Mouse (Mus musculus) heart, embryonic 14.5 days (tissue): ENCODE measurements around the gene Agap1. TPM values are rescaled to one million over a fixed set of nuclear protein-coding genes. Genes with fewer than 3 reads are reported as not detected.

ENCODE experiments used
- ATAC-seq: fragments of 200-750 bp; cut with Nextera tagmentation; 2 replicates; pipeline ENCODE4 v1.8.0; 2017; ENCODE audit warnings: low read depth, moderate TSS enrichment; ENCODE audit not compliant: insufficient number of reproducible peaks, insufficient read depth, low FRiP score
- H3K27ac ChIP-seq, 2 experiments: fragments of 200-500 bp in 1 of 2; fragments of 300-500 bp in 1 of 2; sonication (generic) in 1 of 2; replicated peaks in 1 of 2; 2 replicates each; pipeline ENCODE4 v1.5.1; 2012 to 2014; ENCODE audit warnings: low read depth in 2 of 2, low read length in 2 of 2, control low read depth in 1 of 2, mild to moderate bottlenecking in 1 of 2, mixed read lengths in 1 of 2; ENCODE audit not compliant: control insufficient read depth in 1 of 2, insufficient read depth in 1 of 2
- H3K27me3 ChIP-seq: fragments of 300-500 bp; sonication (generic); 2 replicates; pipeline ENCODE4 v1.6.1; 2014; ENCODE audit warnings: mild to moderate bottlenecking, low read length, control low read depth; ENCODE audit not compliant: control insufficient read depth, insufficient read depth
- H3K36me3 ChIP-seq: fragments of 300-500 bp; sonication (generic); 2 replicates; pipeline ENCODE4 v1.6.1; 2014; ENCODE audit warnings: mild to moderate bottlenecking, control low read depth, low read length, mixed read lengths; ENCODE audit not compliant: control insufficient read depth, insufficient read depth
- H3K4me1 ChIP-seq, 2 experiments: fragments of 200-500 bp in 1 of 2; fragments of 300-500 bp in 1 of 2; sonication (generic) in 1 of 2; 2 replicates each; pipeline ENCODE4 v1.6.1; 2012 to 2014; ENCODE audit warnings: low read length in 2 of 2, control low read depth in 1 of 2, mixed read lengths in 1 of 2; ENCODE audit not compliant: control insufficient read depth in 2 of 2, insufficient read depth in 2 of 2
- H3K4me2 ChIP-seq: fragments of 300-500 bp; sonication (generic); 2 replicates; pipeline ENCODE4 v1.6.1; 2014; ENCODE audit warnings: mild to moderate bottlenecking, low read length
- H3K4me3 ChIP-seq, 2 experiments: fragments of 200-500 bp in 1 of 2; fragments of 300-500 bp in 1 of 2; sonication (generic) in 1 of 2; 2 replicates each; pipeline ENCODE4 v1.5.1; 2012 to 2014; ENCODE audit warnings: low read length in 2 of 2, mild to moderate bottlenecking in 2 of 2, control low read depth in 1 of 2, low read depth in 1 of 2, moderate library complexity in 1 of 2; ENCODE audit not compliant: control insufficient read depth in 1 of 2, insufficient read depth in 1 of 2
- H3K9ac ChIP-seq: fragments of 300-500 bp; sonication (generic); 2 replicates; pipeline ENCODE4 v1.6.1; 2014; ENCODE audit warnings: mild to moderate bottlenecking, low read length
- H3K9me3 ChIP-seq: fragments of 300-500 bp; sonication (generic); 2 replicates; pipeline ENCODE4 v1.6.1; 2016; ENCODE audit warnings: low read length, control low read depth; ENCODE audit not compliant: control insufficient read depth
- WGBS: fragments of 180-500 bp; shearing (Covaris S2); extraction: QIAGEN DNeasy Blood & Tissue Kit; methylation state at CpG from one replicate; pipeline ENCODE4 v1.1.7; 2014; 5-methylcytosine and 5-hydroxymethylcytosine counted together
- polyA plus RNA-seq: library from polyadenylated mRNA; unstranded; fragments of >200 nt; fragmentation: Nextera tagmentation; extraction: Ambion mirVana; gene quantifications from 2 replicates; pipeline ENCODE4 v1.2.1, GENCODE M21; 2014

Agap1 gene
- polyA plus RNA-seq, 1 experiment from 2014 or later, result 17.0 TPM

DNA sequence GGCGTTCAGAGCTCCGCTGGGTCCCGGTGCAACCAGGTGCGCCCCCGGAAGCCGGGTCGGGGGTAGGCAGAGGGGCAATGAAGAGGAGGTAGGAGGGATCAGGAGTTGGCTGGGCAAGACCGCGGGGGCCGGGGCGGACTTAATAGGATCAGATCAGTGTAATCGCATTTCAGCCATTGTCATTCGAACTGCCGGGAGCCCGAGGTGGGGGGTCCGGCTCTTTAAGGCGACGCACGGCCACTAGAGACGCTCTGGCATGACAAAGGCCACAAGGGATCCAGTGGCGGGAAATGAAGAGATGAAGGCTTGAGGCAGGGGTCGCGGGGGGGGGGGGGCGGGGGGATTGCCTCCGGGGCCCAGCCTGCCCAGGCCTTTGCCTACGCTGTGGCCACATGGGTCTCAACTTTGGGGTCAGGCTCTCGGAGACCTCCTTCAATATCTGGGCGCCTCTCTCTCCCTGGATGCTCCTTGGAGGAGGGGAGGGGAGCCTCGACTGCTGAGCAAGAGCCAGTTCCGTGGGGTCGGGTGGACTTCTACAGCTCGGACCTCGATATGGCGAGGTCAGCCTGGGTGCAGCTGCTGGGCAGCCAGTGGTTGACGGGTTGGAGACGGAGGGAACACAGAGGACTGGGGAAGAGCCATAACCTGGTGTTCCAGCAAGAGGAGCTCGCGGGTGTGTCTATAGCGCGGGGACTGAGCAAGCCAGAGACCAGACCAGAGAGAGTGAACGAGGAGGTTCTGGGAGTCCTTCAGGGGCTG lies 468.5 kb downstream of the Agap1 start:
- no peak for ATAC-seq
- no peak overlapping the region for H3K9ac ChIP-seq
- peaks cover 7 to 15% of the 10 kb centered on the region in 2 experiments; a peak in 3 of 4 replicates for H3K4me1 ChIP-seq
- 1% methylated on average over 40 of the region's 41 CpGs for WGBS
- no peak overlapping the region for H3K27ac ChIP-seq
- H3K27me3 ChIP-seq, result peaks cover 100% of the 10 kb centered on the region
- H3K36me3 ChIP-seq, result no peaks in the 10 kb centered on the region
- peaks cover 5% of the 10 kb centered on the region; the same call in 1 of the 2 replicates for H3K9me3 ChIP-seq
- peak overlapping the region; percentile 57 for H3K4me2 ChIP-seq
- peak overlapping the region; percentile 17 to 18; a peak in 3 of 4 replicates for H3K4me3 ChIP-seq

- H3K4me2 ChIP-seq, result peak overlapping the region; percentile 57; the same call in 1 of the 2 replicates
- 5% methylated on average over 14 of the region's 14 CpGs for WGBS
- H3K4me3 ChIP-seq, result no peak overlapping the region
- no peak for ATAC-seq
- no peaks in the 10 kb centered on the region for H3K36me3 ChIP-seq
- peaks cover 100% of the 10 kb centered on the region for H3K27me3 ChIP-seq
- H3K9ac ChIP-seq, result no peak overlapping the region
- no peak overlapping the region for H3K27ac ChIP-seq
- H3K4me1 ChIP-seq, result peaks cover 7 to 15% of the 10 kb centered on the region in 2 experiments; a peak in 3 of 4 replicates
- peaks cover 3% of the 10 kb centered on the region; the same call in 1 of the 2 replicates for H3K9me3 ChIP-seq
Measured at GRCm38 (mm10) chr1:89923642-89924020, 469.0 kb downstream of the Agap1 start.

GRCm38 (mm10) chr1:89925501-89926190 lies 471.0 kb downstream of the Agap1 start:
- Histone ChIP-seq H3K27me3 (peaks cover 100% of the 10 kb centered on the region), H3K4me2 (no peak overlapping the region), H3K4me3 (no peak overlapping the region), H3K36me3 (no peaks in the 10 kb centered on the region), H3K4me1 (peaks cover 8 to 31% of the 10 kb centered on the region in 2 experiments; a peak in 3 of 4 replicates), H3K9ac (no peak overlapping the region), H3K27ac (no peak overlapping the region), H3K9me3 (no peaks in the 10 kb centered on the region)
- no peak for ATAC-seq
- 29% methylated on average over 12 of the region's 12 CpGs for WGBS

DNA sequence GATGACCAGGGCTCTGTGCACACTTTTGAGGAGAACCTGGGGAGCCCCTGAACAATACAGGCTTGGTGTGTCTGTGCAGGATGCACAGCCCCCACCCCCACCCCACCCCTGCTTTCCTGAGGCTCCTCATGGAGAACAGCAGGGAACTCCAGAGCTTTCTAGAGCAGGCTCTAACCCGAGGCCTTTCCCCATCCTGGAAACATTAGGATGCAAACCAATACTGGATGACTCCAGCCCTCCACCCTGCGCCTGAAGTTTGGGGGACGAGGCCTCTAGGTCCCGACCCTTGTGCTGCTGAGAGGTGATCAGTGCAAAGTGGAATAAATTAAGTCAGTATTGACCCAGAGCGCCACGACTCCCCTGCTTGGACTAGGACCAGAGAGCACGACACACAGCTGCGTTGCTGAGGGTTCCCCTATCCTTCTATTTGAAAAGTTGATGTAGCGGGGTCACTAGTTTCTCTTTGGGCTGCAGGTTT lies 472.0 kb downstream of the Agap1 start:
- WGBS, result 15% methylated on average over 9 of the region's 9 CpGs
- Histone ChIP-seq H3K27me3 (peaks cover 100% of the 10 kb centered on the region), H3K9me3 (no peaks in the 10 kb centered on the region), H3K4me2 (peak overlapping the region; percentile 63), H3K27ac (no peak overlapping the region), H3K4me1 (peaks cover 11 to 40% of the 10 kb centered on the region in 2 experiments; a peak in 3 of 4 replicates), H3K9ac (no peak overlapping the region), H3K36me3 (no peaks in the 10 kb centered on the region), H3K4me3 (peak overlapping the region; percentile 26 to 35)
- no peak for ATAC-seq

DNA sequence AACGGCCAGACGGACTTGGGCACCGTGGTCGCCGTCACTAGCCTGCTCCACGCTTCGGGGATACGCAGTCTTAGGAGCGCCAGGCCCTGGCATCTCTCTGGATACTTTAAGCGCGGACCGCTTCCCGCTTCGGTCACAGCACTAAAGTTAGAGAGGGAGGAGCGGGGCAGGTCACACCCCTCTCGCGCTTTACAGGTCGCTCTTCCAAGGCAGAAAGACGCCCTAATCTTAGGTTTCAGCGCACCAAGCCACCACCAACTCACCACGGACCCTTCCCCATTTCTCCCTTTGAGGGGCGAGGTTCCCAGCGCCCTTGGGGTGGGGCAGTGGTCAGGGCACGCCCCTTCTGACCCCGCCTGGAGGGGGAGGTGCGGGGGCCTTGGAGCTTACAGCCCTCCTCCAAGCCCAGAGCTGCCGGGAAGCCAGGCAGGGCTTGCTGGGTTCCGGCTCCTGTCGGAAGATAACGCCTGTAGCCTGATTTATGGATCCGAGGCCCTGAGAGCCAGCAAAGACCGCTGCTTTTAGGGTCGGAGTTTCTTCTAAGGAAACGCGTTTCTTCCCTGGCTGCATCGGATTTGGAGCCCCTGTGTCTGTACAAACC lies 472.6 kb downstream of the Agap1 start:
- Histone ChIP-seq H3K9me3 (no peaks in the 10 kb centered on the region), H3K9ac (no peak overlapping the region), H3K27me3 (peaks cover 100% of the 10 kb centered on the region), H3K4me2 (peak overlapping the region; percentile 63), H3K4me3 (peak overlapping the region; percentile 26 to 35), H3K4me1 (peaks cover 11 to 40% of the 10 kb centered on the region in 2 experiments; a peak in 3 of 4 replicates), H3K36me3 (no peaks in the 10 kb centered on the region), H3K27ac (no peak overlapping the region)
- ATAC-seq, result no peak
- under 1% methylated on average over 36 of the region's 36 CpGs for WGBS

DNA sequence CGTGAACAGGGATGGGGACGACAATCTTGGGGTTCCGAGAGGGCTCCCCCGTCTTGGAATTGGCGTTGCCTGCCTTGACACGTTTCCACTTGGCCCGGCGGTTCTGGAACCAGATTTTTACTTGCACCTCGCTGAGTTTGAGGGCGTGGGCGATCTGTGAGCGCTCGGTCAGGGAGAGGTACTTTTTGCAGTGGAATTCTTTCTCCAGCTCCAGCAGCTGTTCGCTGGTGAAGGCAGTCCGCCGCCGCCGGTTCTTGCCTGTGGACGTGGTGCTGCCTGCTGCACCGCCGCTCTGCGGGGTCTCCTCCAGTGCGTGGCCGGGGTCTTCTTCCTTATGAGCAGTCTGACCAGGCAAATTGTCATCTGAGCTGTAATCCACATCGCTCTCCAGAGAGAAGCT lies 474.1 kb downstream of the Agap1 start:
- Histone ChIP-seq H3K9me3 (no peaks in the 10 kb centered on the region), H3K36me3 (no peaks in the 10 kb centered on the region)

GRCm38 (mm10) chr1:89929181-89929580 lies 474.6 kb downstream of the Agap1 start:
- no peak for ATAC-seq
- H3K4me3 ChIP-seq, result peak overlapping the region in 1 of 2 experiments; percentile 22; a peak in 3 of 4 replicates
- WGBS, result 1% methylated on average over 6 of the region's 6 CpGs

More for the DNA sequence above, 474.1 kb downstream of the Agap1 start:
- Histone ChIP-seq H3K27ac (no peak overlapping the region), H3K27me3 (peaks cover 100% of the 10 kb centered on the region), H3K9ac (no peak overlapping the region), H3K4me2 (peak overlapping the region; percentile 37), H3K4me1 (peaks cover 6 to 30% of the 10 kb centered on the region in 2 experiments; a peak in 3 of 4 replicates), H3K4me3 (peak overlapping the region in 1 of 2 experiments; percentile 22; a peak in 3 of 4 replicates)
- no peak for ATAC-seq
- 5% methylated on average over 25 of the region's 25 CpGs for WGBS

More at GRCm38 (mm10) chr1:89929181-89929580, 474.6 kb downstream of the Agap1 start:
- H3K36me3 ChIP-seq, result no peaks in the 10 kb centered on the region
- H3K27ac ChIP-seq, result no peak overlapping the region
- H3K27me3 ChIP-seq, result peaks cover 100% of the 10 kb centered on the region
- H3K4me1 ChIP-seq, result peaks cover 4 to 30% of the 10 kb centered on the region in 2 experiments; a peak in 3 of 4 replicates
- peak overlapping the region; percentile 37; the same call in 1 of the 2 replicates for H3K4me2 ChIP-seq
- no peak overlapping the region for H3K9ac ChIP-seq
- H3K9me3 ChIP-seq, result no peaks in the 10 kb centered on the region
